Mouse (Mus musculus): ENCODE measurements at regions not wholly inside any gene's neighbourhood (a gene's known extent, or its start where the extent isn't known, plus 50 kb on each side); places are given as distances from the start of the nearest gene placed in this dataset.

- ATAC-seq (ENCODE audit: insufficient read depth, low FRiP score, low TSS enrichment) (no peak), DNase-seq (ENCODE audit: low spot score) (no peak)
- H3K4me2 ChIP-seq (ENCODE audit: low read depth): no peak overlapping the region
- no peaks in the 10 kb centered on the region for H3K36me3 ChIP-seq (ENCODE audit: control insufficient read depth, insufficient read depth, low read length)
- no peaks in the 10 kb centered on the region for H3K9me3 ChIP-seq (ENCODE audit: control insufficient read depth, low read length)
- WGBS: 75% methylated on average over 5 of the region's 5 CpGs
- no peak overlapping the region for H3K27ac ChIP-seq (ENCODE audit: low read depth, low read length)
- no peaks in the 10 kb centered on the region for H3K27me3 ChIP-seq (ENCODE audit: control insufficient read depth, insufficient read depth, low read length)
- H3K9ac ChIP-seq (ENCODE audit: low read length): no peak overlapping the region
- H3K4me1 ChIP-seq (ENCODE audit: control insufficient read depth, insufficient read depth, low read length): peaks cover 2% of the 10 kb centered on the region
- H3K4me3 ChIP-seq (ENCODE audit: low read depth, low read length): no peak overlapping the region
These were observed 88.5 kb upstream of the Ankrd1 start for GRCm38 (mm10) chr19:36208419-36208818.

GRCm38 (mm10) chr19:36213461-36213860, 93.6 kb upstream of the Ankrd1 start:
- no peak for ATAC-seq (ENCODE audit: insufficient read depth, low FRiP score, low TSS enrichment)
- Histone ChIP-seq H3K4me1 (ENCODE audit: control insufficient read depth, insufficient read depth, low read length) (peaks cover 9% of the 10 kb centered on the region), H3K9ac (ENCODE audit: low read length) (no peak overlapping the region), H3K36me3 (ENCODE audit: control insufficient read depth, insufficient read depth, low read length) (no peaks in the 10 kb centered on the region), H3K4me3 (ENCODE audit: low read depth, low read length) (no peak overlapping the region), H3K9me3 (ENCODE audit: control insufficient read depth, low read length) (no peaks in the 10 kb centered on the region), H3K27me3 (ENCODE audit: control insufficient read depth, insufficient read depth, low read length) (no peaks in the 10 kb centered on the region), H3K27ac (ENCODE audit: low read depth, low read length) (no peak overlapping the region), H3K4me2 (ENCODE audit: low read depth) (no peak overlapping the region)
- WGBS: 26% methylated on average over 8 of the region's 8 CpGs
- DNase-seq (ENCODE audit: low spot score): no peak

DNA sequence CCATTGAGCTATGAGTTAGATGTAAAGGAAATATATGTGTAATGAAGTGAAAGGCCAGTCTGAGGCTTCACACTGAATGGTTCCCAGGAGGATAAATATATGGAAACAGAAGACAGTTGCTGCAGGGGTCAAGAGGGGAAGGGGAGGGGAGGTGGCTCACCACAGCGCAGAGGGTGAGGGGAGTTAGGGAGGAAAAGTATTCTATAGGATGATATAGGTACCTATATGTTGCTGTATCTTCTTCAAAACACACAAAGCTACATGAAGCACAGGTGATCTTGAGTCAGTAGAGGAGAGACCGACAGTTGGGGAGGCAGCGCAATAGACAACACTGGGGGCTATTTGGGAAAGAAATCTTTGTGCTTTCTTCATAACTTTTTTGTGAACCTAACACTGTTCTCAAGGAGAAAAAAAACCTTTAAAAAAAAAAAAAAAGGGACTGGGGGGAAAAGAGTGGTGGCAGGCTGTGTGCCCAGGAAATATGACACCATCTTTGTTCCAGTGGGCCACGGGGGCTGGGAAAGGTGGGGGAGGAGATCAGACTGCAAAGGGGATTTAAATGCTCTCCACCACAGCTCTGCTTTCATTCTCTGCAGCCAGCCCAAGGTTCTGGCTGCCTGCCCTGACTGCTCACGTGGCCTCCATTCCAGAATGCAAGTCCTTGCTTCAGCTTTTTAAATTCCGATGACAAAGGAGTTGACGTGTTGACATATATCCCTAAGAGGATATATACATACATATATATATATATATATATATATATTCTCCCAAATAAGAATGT, 94.5 kb upstream of the Ankrd1 start:
- H3K4me2 ChIP-seq (ENCODE audit: low read depth): no peak overlapping the region
- no peak overlapping the region for H3K4me3 ChIP-seq (ENCODE audit: low read depth, low read length)
- H3K9ac ChIP-seq (ENCODE audit: low read length): no peak overlapping the region
- peaks cover 9% of the 10 kb centered on the region for H3K4me1 ChIP-seq (ENCODE audit: control insufficient read depth, insufficient read depth, low read length)
- WGBS: 29% methylated on average over 7 of the region's 7 CpGs
- DNase-seq (ENCODE audit: low spot score): peak; percentile 68
- H3K27me3 ChIP-seq (ENCODE audit: control insufficient read depth, insufficient read depth, low read length): no peaks in the 10 kb centered on the region
- ATAC-seq (ENCODE audit: insufficient read depth, low FRiP score, low TSS enrichment): peak; percentile 78
- H3K36me3 ChIP-seq (ENCODE audit: control insufficient read depth, insufficient read depth, low read length): no peaks in the 10 kb centered on the region
- no peaks in the 10 kb centered on the region for H3K9me3 ChIP-seq (ENCODE audit: control insufficient read depth, low read length)
- no peak overlapping the region for H3K27ac ChIP-seq (ENCODE audit: low read depth, low read length)

DNA sequence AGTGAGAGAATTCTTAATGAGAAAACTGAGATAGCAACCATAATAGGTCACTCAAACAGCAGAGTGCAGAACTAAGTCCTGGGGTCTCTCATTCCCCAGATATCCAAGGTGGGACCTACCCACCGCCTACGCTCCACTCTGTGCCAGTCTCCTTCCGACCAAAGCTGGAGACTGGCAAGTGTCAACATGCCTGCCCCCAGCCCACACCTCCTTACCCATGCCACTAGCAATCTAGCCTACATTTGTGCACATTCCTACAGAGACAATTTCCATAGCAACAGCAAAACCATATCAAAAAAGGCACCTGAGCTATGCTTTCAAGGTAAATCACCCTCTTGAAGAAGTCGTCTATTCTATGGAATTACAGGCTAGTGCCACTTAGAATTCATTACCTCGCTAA, 97.3 kb upstream of the Ankrd1 start:
- Histone ChIP-seq H3K4me3 (ENCODE audit: low read depth, low read length) (no peak overlapping the region), H3K27me3 (ENCODE audit: control insufficient read depth, insufficient read depth, low read length) (no peaks in the 10 kb centered on the region), H3K4me2 (ENCODE audit: low read depth) (no peak overlapping the region), H3K9me3 (ENCODE audit: control insufficient read depth, low read length) (no peaks in the 10 kb centered on the region), H3K27ac (ENCODE audit: low read depth, low read length) (no peak overlapping the region), H3K4me1 (ENCODE audit: control insufficient read depth, insufficient read depth, low read length) (peaks cover 9% of the 10 kb centered on the region), H3K36me3 (ENCODE audit: control insufficient read depth, insufficient read depth, low read length) (no peaks in the 10 kb centered on the region), H3K9ac (ENCODE audit: low read length) (no peak overlapping the region)
- DNase-seq (ENCODE audit: low spot score) (no peak), ATAC-seq (ENCODE audit: insufficient read depth, low FRiP score, low TSS enrichment) (no peak)
- 83% methylated on average over 5 of the region's 5 CpGs for WGBS

DNA sequence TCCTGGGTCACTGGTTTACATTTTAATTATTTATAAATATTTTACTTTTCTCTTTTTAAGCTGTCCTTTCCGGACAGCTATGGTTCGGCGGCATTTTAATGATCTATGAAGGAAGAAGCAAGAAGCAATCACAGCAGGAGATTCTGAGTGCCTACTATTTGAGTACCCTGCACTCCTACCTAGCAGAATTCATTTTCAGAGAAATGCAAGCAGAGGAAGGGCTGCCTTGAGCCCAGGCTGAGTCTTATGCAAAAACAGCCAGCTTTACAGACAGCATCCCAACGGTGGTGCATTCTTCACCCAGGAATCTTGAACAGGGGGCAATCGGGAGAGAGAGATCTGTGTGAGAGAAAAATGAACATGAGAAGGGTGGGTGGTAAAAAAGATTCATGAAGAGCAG, 97.7 kb upstream of the Ankrd1 start:
- no peaks in the 10 kb centered on the region for H3K9me3 ChIP-seq (ENCODE audit: control insufficient read depth, low read length)
- H3K27me3 ChIP-seq (ENCODE audit: control insufficient read depth, insufficient read depth, low read length): no peaks in the 10 kb centered on the region
- no peak overlapping the region for H3K27ac ChIP-seq (ENCODE audit: low read depth, low read length)
- H3K4me3 ChIP-seq (ENCODE audit: low read depth, low read length): no peak overlapping the region
- WGBS: 73% methylated on average over 5 of the region's 5 CpGs
- DNase-seq (ENCODE audit: low spot score) (no peak), ATAC-seq (ENCODE audit: insufficient read depth, low FRiP score, low TSS enrichment) (no peak)
- H3K36me3 ChIP-seq (ENCODE audit: control insufficient read depth, insufficient read depth, low read length): no peaks in the 10 kb centered on the region
- no peak overlapping the region for H3K9ac ChIP-seq (ENCODE audit: low read length)
- H3K4me1 ChIP-seq (ENCODE audit: control insufficient read depth, insufficient read depth, low read length): peaks cover 9% of the 10 kb centered on the region
- H3K4me2 ChIP-seq (ENCODE audit: low read depth): no peak overlapping the region

- no peaks in the 10 kb centered on the region for H3K36me3 ChIP-seq (ENCODE audit: control insufficient read depth, insufficient read depth, low read length)
- H3K9ac ChIP-seq (ENCODE audit: low read length): no peak overlapping the region
- H3K4me1 ChIP-seq (ENCODE audit: control insufficient read depth, insufficient read depth, low read length): 0 out of 2 replicates have a peak, but pooled peaks cover 5% of the 10 kb centered on the region
- no peak overlapping the region for H3K27ac ChIP-seq (ENCODE audit: low read depth, low read length)
- WGBS: 86% methylated on average over 5 of the region's 5 CpGs
- no peak overlapping the region for H3K4me3 ChIP-seq (ENCODE audit: low read depth, low read length)
- no peaks in the 10 kb centered on the region for H3K27me3 ChIP-seq (ENCODE audit: control insufficient read depth, insufficient read depth, low read length)
- DNase-seq (ENCODE audit: low spot score) (no peak), ATAC-seq (ENCODE audit: insufficient read depth, low FRiP score, low TSS enrichment) (no peak)
- no peak overlapping the region for H3K4me2 ChIP-seq (ENCODE audit: low read depth)
- H3K9me3 ChIP-seq (ENCODE audit: control insufficient read depth, low read length): no peaks in the 10 kb centered on the region
These were observed 99.0 kb upstream of the Ankrd1 start for GRCm38 (mm10) chr19:36218921-36219320.

GRCm38 (mm10) chr19:36221104-36221503, 101.2 kb upstream of the Ankrd1 start:
- Histone ChIP-seq H3K4me3 (ENCODE audit: low read depth, low read length) (no peak overlapping the region), H3K9ac (ENCODE audit: low read length) (no peak overlapping the region), H3K9me3 (ENCODE audit: control insufficient read depth, low read length) (no peaks in the 10 kb centered on the region), H3K4me2 (ENCODE audit: low read depth) (no peak overlapping the region), H3K27ac (ENCODE audit: low read depth, low read length) (no peak overlapping the region), H3K4me1 (ENCODE audit: control insufficient read depth, insufficient read depth, low read length) (no peaks in the 10 kb centered on the region), H3K27me3 (ENCODE audit: control insufficient read depth, insufficient read depth, low read length) (no peaks in the 10 kb centered on the region), H3K36me3 (ENCODE audit: control insufficient read depth, insufficient read depth, low read length) (no peaks in the 10 kb centered on the region)
- ATAC-seq (ENCODE audit: insufficient read depth, low FRiP score, low TSS enrichment) (no peak), DNase-seq (ENCODE audit: low spot score) (no peak)
- 85% methylated on average over 2 of the region's 2 CpGs for WGBS

DNA sequence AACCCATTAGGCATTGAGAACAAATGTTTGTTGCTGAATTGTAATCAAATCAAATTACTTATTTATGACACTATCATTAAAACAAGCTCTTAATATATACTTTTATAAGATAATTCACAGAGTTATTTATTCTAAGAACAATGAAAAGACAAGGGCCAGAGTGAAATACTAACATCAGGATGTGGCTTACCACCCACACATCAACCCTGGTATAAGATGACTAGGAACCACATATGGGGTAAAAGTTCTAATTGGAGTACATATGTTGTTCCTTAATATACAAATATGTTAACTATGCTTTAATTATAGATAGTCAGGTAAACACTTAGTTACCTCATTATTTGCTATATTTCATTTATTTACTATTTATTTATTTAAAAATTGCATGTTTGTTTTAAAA, 101.7 kb upstream of the Ankrd1 start:
- DNase-seq (ENCODE audit: low spot score) (no peak), ATAC-seq (ENCODE audit: insufficient read depth, low FRiP score, low TSS enrichment) (no peak)
- no peak overlapping the region for H3K27ac ChIP-seq (ENCODE audit: low read depth, low read length)

DNA sequence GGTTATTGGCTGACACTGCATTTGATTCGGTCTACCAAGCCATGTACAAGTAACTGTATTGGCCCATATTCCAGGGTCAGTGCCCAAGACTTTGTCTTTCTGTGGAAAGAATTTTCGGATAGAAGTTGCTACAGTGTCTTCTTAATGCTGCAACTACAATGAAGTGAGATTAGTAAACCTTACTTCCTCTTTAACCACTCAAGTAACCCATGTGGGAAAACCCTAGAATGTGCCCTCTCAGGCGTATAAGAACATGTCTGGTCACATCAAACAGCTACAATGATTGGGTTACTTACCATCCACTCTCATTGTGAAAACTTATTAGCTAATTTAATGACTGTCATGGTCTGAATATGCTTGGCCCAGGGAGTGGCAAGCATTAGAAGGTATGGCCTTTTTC, 102.3 kb upstream of the Ankrd1 start:
- ATAC-seq (ENCODE audit: insufficient read depth, low FRiP score, low TSS enrichment) (no peak), DNase-seq (ENCODE audit: low spot score) (no peak)
- Histone ChIP-seq H3K9me3 (ENCODE audit: control insufficient read depth, low read length) (no peaks in the 10 kb centered on the region), H3K36me3 (ENCODE audit: control insufficient read depth, insufficient read depth, low read length) (no peaks in the 10 kb centered on the region), H3K4me1 (ENCODE audit: control insufficient read depth, insufficient read depth, low read length) (no peaks in the 10 kb centered on the region), H3K4me2 (ENCODE audit: low read depth) (no peak overlapping the region), H3K4me3 (ENCODE audit: low read depth, low read length) (no peak overlapping the region), H3K27me3 (ENCODE audit: control insufficient read depth, insufficient read depth, low read length) (no peaks in the 10 kb centered on the region), H3K27ac (ENCODE audit: low read depth, low read length) (no peak overlapping the region), H3K9ac (ENCODE audit: low read length) (no peak overlapping the region)
- WGBS: 78% methylated on average over 3 of the region's 3 CpGs

More for the DNA sequence above, 101.7 kb upstream of the Ankrd1 start:
- no peak overlapping the region for H3K9ac ChIP-seq (ENCODE audit: low read length)
- H3K4me1 ChIP-seq (ENCODE audit: control insufficient read depth, insufficient read depth, low read length): no peaks in the 10 kb centered on the region
- H3K36me3 ChIP-seq (ENCODE audit: control insufficient read depth, insufficient read depth, low read length): no peaks in the 10 kb centered on the region
- no peaks in the 10 kb centered on the region for H3K27me3 ChIP-seq (ENCODE audit: control insufficient read depth, insufficient read depth, low read length)
- no peak overlapping the region for H3K4me2 ChIP-seq (ENCODE audit: low read depth)
- no peaks in the 10 kb centered on the region for H3K9me3 ChIP-seq (ENCODE audit: control insufficient read depth, low read length)
- H3K4me3 ChIP-seq (ENCODE audit: low read depth, low read length): no peak overlapping the region

All from neural tube, embryonic 11.5 days (tissue).